Mouse (Mus musculus) adrenal gland, postnatal 14 days (tissue): ENCODE measurements around the gene Psmd8. TPM values are rescaled to one million over a fixed set of nuclear protein-coding genes. Genes with fewer than 3 reads are reported as not detected.

Source experiments
- DNase-seq: peaks from one replicate; pipeline ENCODE4 v3.0.0; 2021; ENCODE audit warnings: mixed read lengths
- total RNA-seq: library from RNA; stranded (reverse); gene quantifications from 2 replicates; pipeline ENCODE4 v1.2.3, GENCODE M21; 2021

Psmd8 gene
- total RNA-seq, 1 experiment from 2014 or later: 212 TPM

GRCm38 (mm10) chr7:29134693-29135386, 45.7 kb downstream of the Psmd8 start, which contains the start of gene Rasgrp4:
Rasgrp4 (plus strand) TSS chr7:29134851.
- DNase-seq: peak; percentile 62

GRCm38 (mm10) chr7:29134230-29134629, 46.3 kb downstream of the Psmd8 start:
- no peak for DNase-seq

GRCm38 (mm10) chr7:29128725-29129124, 51.8 kb downstream of the Psmd8 start:
- DNase-seq: no peak

- peak; percentile 78 for DNase-seq
Measured at GRCm38 (mm10) chr7:29126173-29126915, 54.2 kb downstream of the Psmd8 start.

- peak; percentile 87 for DNase-seq
Measured at GRCm38 (mm10) chr7:29124970-29125369, 55.5 kb downstream of the Psmd8 start, which contains the start of gene Ryr1. Ryr1 (minus strand) TSS chr7:29125179.

Other genes with a start within 250 kb of the Psmd8 start
- gene Actn4, start 218.4 kb downstream of the Psmd8 start, total RNA-seq: 271 and 282 TPM in 2 replicates
- gene Eif3k, start 198.8 kb downstream of the Psmd8 start, total RNA-seq: 233 and 240 TPM in 2 replicates
- gene Map4k1, start 198.7 kb downstream of the Psmd8 start, total RNA-seq: 1.8 and 7.9 TPM in 2 replicates
- 0.11 and 0.19 TPM in 2 replicates for gene Ryr1, start 55.5 kb downstream of the Psmd8 start, total RNA-seq
- gene Rasgrp4, start 45.9 kb downstream of the Psmd8 start, total RNA-seq: 1.8 and 2.2 TPM in 2 replicates
- 8.0 and 15.8 TPM in 2 replicates for gene Fam98c, start 24.5 kb downstream of the Psmd8 start, total RNA-seq
- 1.1 and 1.2 TPM in 2 replicates for gene Ggn, start 10.5 kb downstream of the Psmd8 start, total RNA-seq
- 6.6 and 6.9 TPM in 2 replicates for gene Spred3, start 10.3 kb downstream of the Psmd8 start, total RNA-seq
- 0.63 and 0.79 TPM in 2 replicates for gene Catsperg1, start 33.3 kb upstream of the Psmd8 start, total RNA-seq
- 3.0 and 4.1 TPM in 2 replicates for gene Kcnk6, start 51.8 kb upstream of the Psmd8 start, total RNA-seq
- gene Yif1b, start 57.6 kb upstream of the Psmd8 start, total RNA-seq: 77.1 and 81.0 TPM in 2 replicates
- 2.4 and 2.7 TPM in 2 replicates for gene 2200002D01Rik, start 67.8 kb upstream of the Psmd8 start, total RNA-seq
- 29.0 and 31.5 TPM in 2 replicates for gene Spint2, start 101.2 kb upstream of the Psmd8 start, total RNA-seq
- gene Ppp1r14a, start 108.6 kb upstream of the Psmd8 start, total RNA-seq: 10.9 and 12.4 TPM in 2 replicates
- gene Dpf1, start 123.2 kb upstream of the Psmd8 start, total RNA-seq: 1.8 and 2.4 TPM in 2 replicates